Mouse (Mus musculus) neural tube, embryonic 11.5 days (tissue): ENCODE results near the gene Ndufb2. TPM values are rescaled to one million over a fixed set of nuclear protein-coding genes. Genes with fewer than 3 reads are reported as not detected.

ENCODE experiments used
- ATAC-seq: fragments of 200-750 bp; cut with Nextera tagmentation; 2 replicates; pipeline ENCODE4 v1.8.0; 2017; ENCODE audit warnings: moderate number of reproducible peaks, mild to moderate bottlenecking, moderate TSS enrichment, moderate library complexity; ENCODE audit not compliant: insufficient read depth, low FRiP score, low TSS enrichment
- DNase-seq: peaks from one replicate; pipeline ENCODE4 v3.0.0-alpha.2; 2015; ENCODE audit warnings: low spot score
- H3K27ac ChIP-seq: fragments of 300-500 bp; sonication (generic); 2 replicates; pipeline ENCODE4 v1.5.1; 2014; ENCODE audit warnings: low read depth, mild to moderate bottlenecking, low read length
- H3K27me3 ChIP-seq: fragments of 300-500 bp; sonication (generic); 2 replicates; pipeline ENCODE4 v1.6.1; 2014; ENCODE audit warnings: mild to moderate bottlenecking, low read length, mixed read lengths; ENCODE audit not compliant: control insufficient read depth, insufficient read depth
- H3K36me3 ChIP-seq: fragments of 300-500 bp; sonication (generic); 2 replicates; pipeline ENCODE4 v1.6.1; 2014; ENCODE audit warnings: mild to moderate bottlenecking, low read length, moderate library complexity, mixed read lengths; ENCODE audit not compliant: control insufficient read depth, insufficient read depth
- H3K4me1 ChIP-seq: fragments of 300-500 bp; sonication (generic); 2 replicates; pipeline ENCODE4 v1.6.1; 2014; ENCODE audit warnings: low read length, mixed read lengths; ENCODE audit not compliant: control insufficient read depth, insufficient read depth
- H3K4me2 ChIP-seq: fragments of 300-500 bp; sonication (generic); 2 replicates; pipeline ENCODE4 v1.6.1; 2014; ENCODE audit warnings: low read depth, mild to moderate bottlenecking, moderate library complexity
- H3K4me3 ChIP-seq: fragments of 300-500 bp; sonication (generic); 2 replicates; pipeline ENCODE4 v1.5.1; 2014; ENCODE audit warnings: low read depth, low read length
- H3K9ac ChIP-seq: fragments of 300-500 bp; sonication (generic); 2 replicates; pipeline ENCODE4 v1.6.1; 2014; ENCODE audit warnings: mild to moderate bottlenecking, low read length
- H3K9me3 ChIP-seq: fragments of 300-500 bp; sonication (generic); 2 replicates; pipeline ENCODE4 v1.6.1; 2016; ENCODE audit warnings: low read length; ENCODE audit not compliant: control insufficient read depth
- WGBS: fragments of 180-500 bp; shearing (Covaris S2); extraction: QIAGEN DNeasy Blood & Tissue Kit; methylation state at CpG from one replicate; pipeline ENCODE4 v1.1.7; 2014; 5-methylcytosine and 5-hydroxymethylcytosine counted together
- polyA plus RNA-seq: library from polyadenylated mRNA; unstranded; fragments of >200 nt; fragmentation: Nextera tagmentation; extraction: Ambion mirVana; gene quantifications from 2 replicates; pipeline ENCODE4 v1.2.1, GENCODE M21; 2014

Ndufb2 gene
- 272 and 273 TPM in 2 replicates for polyA plus RNA-seq

DNA sequence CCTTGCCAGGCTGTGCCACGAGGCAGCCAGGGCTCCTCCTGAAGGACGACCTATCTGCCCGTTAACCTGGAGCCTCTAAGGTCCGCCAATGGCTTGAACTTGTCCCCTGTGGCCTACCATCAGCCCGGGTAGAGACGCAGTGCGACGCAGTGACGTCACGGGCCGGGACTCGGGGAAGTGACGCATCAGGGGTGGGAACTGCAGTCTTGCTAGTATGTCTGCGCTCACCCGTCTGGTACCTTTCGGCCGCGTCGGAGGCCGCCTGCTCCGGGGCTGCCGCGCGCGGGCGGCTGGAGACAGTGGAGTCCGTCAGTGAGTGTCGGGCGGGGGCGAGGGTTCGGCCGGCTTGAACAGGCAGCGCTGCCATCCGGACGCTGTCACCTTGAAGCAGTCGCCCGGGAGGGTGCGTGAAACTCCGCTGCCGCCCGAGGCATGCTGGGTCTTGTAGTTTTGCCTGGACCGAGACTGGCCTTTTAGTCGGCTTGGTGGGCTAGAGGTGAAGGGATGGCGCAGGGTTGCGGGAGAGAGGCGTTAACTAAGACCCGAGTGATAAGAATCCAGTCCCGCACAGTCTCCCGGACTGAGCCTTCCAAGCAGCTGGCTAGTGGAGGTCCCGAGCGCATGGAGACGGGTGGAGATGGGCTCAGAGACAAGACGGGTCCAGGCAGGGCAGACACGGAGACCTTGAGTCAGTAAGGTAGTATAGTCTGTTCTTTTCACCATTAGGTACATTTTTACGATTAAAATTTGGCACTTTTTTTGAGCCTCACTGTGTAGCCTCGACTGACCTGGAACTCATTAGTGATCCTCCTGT lies at the start of gene Ndufb2:
Ndufb2 (plus strand) TSS at position 174 of the 814 bp plus-strand sequence.
- no peaks in the 10 kb centered on the region for H3K9me3 ChIP-seq
- H3K4me2 ChIP-seq: peak within 1 kb of the TSS; percentile 72
- peak within 1 kb of the TSS; percentile 82 for H3K4me3 ChIP-seq
- H3K4me1 ChIP-seq: peaks cover 4% of the 10 kb centered on the region; the same call in 1 of the 2 replicates
- no peaks in the 10 kb centered on the region for H3K27me3 ChIP-seq
- under 1% methylated on average over 56 of the region's 56 CpGs for WGBS
- ATAC-seq (peak; percentile 98), DNase-seq (peak; percentile 96)
- H3K27ac ChIP-seq: peak within 1 kb of the TSS; percentile 58; the same call in 1 of the 2 replicates
- H3K36me3 ChIP-seq: no peaks in the 10 kb centered on the region; the same call in 1 of the 2 replicates
- H3K9ac ChIP-seq: peak within 1 kb of the TSS; percentile 78

- Histone ChIP-seq H3K4me2 (no peak overlapping the region), H3K27ac (peak overlapping the region; percentile 78), H3K4me1 (peaks cover 51% of the 10 kb centered on the region), H3K27me3 (no peaks in the 10 kb centered on the region), H3K36me3 (no peaks in the 10 kb centered on the region), H3K9ac (peak overlapping the region; percentile 19), H3K4me3 (no peak overlapping the region), H3K9me3 (no peaks in the 10 kb centered on the region)
- ATAC-seq (peak; percentile 77), DNase-seq (peak; percentile 82)
- 25% methylated on average over 15 of the region's 15 CpGs for WGBS
These were observed 49.5 kb upstream of the Ndufb2 start for GRCm38 (mm10) chr6:39542631-39543597.

DNA sequence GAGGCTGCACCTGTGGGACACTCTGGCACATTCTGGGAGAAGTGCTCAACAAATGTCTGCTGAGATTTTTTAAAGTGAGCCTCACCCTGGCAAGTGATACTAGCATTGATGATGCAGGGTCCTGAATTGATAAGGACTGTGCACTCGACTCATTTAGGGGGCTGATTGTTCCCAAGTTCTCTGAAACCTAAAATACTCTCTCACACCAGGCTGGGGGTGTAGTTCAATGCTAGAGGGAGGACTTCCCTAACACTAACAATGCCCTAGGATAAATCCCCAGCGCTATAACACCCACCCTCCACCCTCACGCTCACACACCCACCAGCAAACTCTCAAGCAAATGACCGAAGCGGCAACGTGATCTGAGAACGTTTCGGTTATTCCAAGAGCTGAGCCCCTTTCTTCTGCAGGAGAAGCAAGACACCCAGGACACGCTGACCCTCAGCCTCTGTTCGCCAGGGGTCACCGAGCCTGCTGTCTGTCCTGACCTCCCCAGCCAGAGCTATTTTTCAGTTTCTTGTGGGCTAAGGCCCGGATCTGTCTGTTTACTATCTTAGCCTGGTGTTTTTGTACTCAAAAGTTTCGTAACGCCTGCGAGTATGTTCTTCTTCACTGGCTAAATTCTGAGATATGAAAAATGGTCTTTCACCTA lies 48.5 kb upstream of the Ndufb2 start:
- H3K27me3 ChIP-seq: no peaks in the 10 kb centered on the region
- no peak overlapping the region for H3K4me3 ChIP-seq
- H3K9me3 ChIP-seq: no peaks in the 10 kb centered on the region
- H3K27ac ChIP-seq: peak overlapping the region; percentile 78
- 18% methylated on average over 15 of the region's 15 CpGs for WGBS
- ATAC-seq (no peak), DNase-seq (no peak)
- H3K9ac ChIP-seq: peak overlapping the region; percentile 19; the same call in 1 of the 2 replicates
- H3K4me1 ChIP-seq: peaks cover 47% of the 10 kb centered on the region
- no peaks in the 10 kb centered on the region for H3K36me3 ChIP-seq
- H3K4me2 ChIP-seq: no peak overlapping the region

GRCm38 (mm10) chr6:39545474-39545873 lies 46.9 kb upstream of the Ndufb2 start:
- ATAC-seq: no peak
- DNase-seq: no peak
- Histone ChIP-seq H3K9ac (no peak overlapping the region), H3K27ac (no peak overlapping the region), H3K9me3 (no peaks in the 10 kb centered on the region), H3K27me3 (no peaks in the 10 kb centered on the region), H3K4me3 (no peak overlapping the region), H3K36me3 (no peaks in the 10 kb centered on the region), H3K4me2 (no peak overlapping the region), H3K4me1 (peaks cover 35% of the 10 kb centered on the region)
- WGBS: 85% methylated on average over 7 of the region's 7 CpGs

DNA sequence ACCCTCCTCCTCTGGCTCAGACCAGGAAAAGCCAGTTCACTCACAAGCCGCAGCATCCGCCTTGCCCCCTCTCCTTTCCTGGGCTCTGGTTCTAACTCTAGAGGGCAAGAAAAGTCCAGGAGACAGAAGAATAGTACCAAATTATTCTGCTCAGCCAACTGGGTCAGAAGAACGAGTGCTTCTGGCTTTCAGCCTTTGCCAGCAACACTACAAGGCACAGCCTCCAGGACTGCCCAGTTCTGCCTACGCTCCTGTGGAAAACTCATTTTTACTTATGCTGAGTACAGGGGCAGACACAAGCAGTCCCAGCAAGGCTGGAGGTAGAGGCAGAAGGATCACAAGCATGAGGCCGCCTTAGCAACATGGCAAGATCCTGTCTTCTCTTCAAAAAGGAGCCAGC lies 44.3 kb upstream of the Ndufb2 start:
- H3K27ac ChIP-seq: no peak overlapping the region
- no peaks in the 10 kb centered on the region for H3K36me3 ChIP-seq
- DNase-seq (no peak), ATAC-seq (no peak)
- no peak overlapping the region for H3K4me2 ChIP-seq
- H3K4me3 ChIP-seq: no peak overlapping the region
- peaks cover 29% of the 10 kb centered on the region for H3K4me1 ChIP-seq
- no peaks in the 10 kb centered on the region for H3K9me3 ChIP-seq
- H3K9ac ChIP-seq: no peak overlapping the region
- WGBS: 74% methylated on average over 5 of the region's 5 CpGs
- no peaks in the 10 kb centered on the region for H3K27me3 ChIP-seq

DNA sequence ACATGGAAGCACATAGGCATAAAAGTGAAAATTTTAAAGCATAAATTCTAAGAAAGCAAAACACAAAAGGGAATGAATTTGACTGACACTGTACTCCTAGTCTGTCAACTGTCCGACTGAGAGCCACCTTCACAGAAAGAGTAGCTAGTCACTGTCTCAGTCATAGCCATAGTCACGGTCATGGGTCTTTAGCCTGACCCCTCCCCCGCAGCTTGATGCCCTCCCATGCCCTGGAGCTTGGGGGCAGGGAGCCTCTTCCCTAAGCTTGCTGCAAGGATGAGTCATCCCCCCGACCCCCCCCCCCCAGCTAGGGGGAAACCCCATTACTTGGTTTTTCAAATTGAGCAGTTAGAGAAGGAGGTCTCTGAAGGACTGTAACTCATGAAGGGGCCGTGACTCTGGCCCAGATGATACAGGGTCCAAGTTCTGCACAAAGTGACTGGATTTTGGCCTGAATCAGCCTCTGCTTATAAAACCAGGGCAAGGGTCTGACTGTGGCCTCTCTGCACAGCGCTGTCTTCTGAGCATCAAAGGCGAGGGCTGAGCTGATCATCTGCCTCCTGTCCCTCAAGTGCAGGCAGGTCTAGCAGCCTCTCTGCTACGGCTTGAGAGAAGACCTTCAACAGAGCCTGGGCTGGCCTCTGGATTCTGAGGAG lies 40.3 kb upstream of the Ndufb2 start:
- Histone ChIP-seq H3K9ac (no peak overlapping the region), H3K4me3 (no peak overlapping the region), H3K27me3 (no peaks in the 10 kb centered on the region), H3K4me1 (peaks cover 20% of the 10 kb centered on the region), H3K9me3 (no peaks in the 10 kb centered on the region), H3K4me2 (no peak overlapping the region), H3K36me3 (no peaks in the 10 kb centered on the region), H3K27ac (no peak overlapping the region)
- DNase-seq (no peak), ATAC-seq (no peak)
- WGBS: 74% methylated on average over 8 of the region's 8 CpGs

GRCm38 (mm10) chr6:39554888-39555647 lies 37.3 kb upstream of the Ndufb2 start:
- 81% methylated on average over 12 of the region's 12 CpGs for WGBS
- H3K27ac ChIP-seq: no peak overlapping the region
- H3K4me2 ChIP-seq: peak overlapping the region; percentile 54
- H3K27me3 ChIP-seq: no peaks in the 10 kb centered on the region
- H3K9ac ChIP-seq: peak overlapping the region; percentile 10; the same call in 1 of the 2 replicates
- H3K4me1 ChIP-seq: peaks cover 30% of the 10 kb centered on the region
- no peak for ATAC-seq
- H3K9me3 ChIP-seq: no peaks in the 10 kb centered on the region
- no peak for DNase-seq
- 0 out of 2 replicates have a peak overlapping the region, but pooled peaks have one; percentile 4 for H3K4me3 ChIP-seq
- H3K36me3 ChIP-seq: no peaks in the 10 kb centered on the region
